Mouse (Mus musculus) embryonic facial prominence, embryonic 13.5 days (tissue): ENCODE results near the gene Psapl1. TPM values are rescaled to one million over a fixed set of nuclear protein-coding genes. Genes with fewer than 3 reads are reported as not detected.
"Not testable (repeated sequence)": the region's sequence is repeated elsewhere in the genome, so short reads cannot be mapped to it uniquely, and the experiment has no call there.

Experiments used
- ATAC-seq: fragments of 200-750 bp; cut with Nextera tagmentation; 2 replicates; pipeline ENCODE4 v1.8.0; 2017; ENCODE audit warnings: low read depth; ENCODE audit not compliant: insufficient number of reproducible peaks, insufficient read depth, low FRiP score, low TSS enrichment
- H3K27ac ChIP-seq: fragments of 300-500 bp; sonication (generic); 2 replicates; pipeline ENCODE4 v1.5.1; 2015; ENCODE audit warnings: moderate library complexity, mild to moderate bottlenecking, inconsistent platforms
- H3K27me3 ChIP-seq: fragments of 300-500 bp; sonication (generic); 2 replicates; pipeline ENCODE4 v1.6.1; 2015; ENCODE audit warnings: mild to moderate bottlenecking, inconsistent platforms
- H3K36me3 ChIP-seq: fragments of 300-500 bp; sonication (generic); 2 replicates; pipeline ENCODE4 v1.6.1; 2015; ENCODE audit warnings: mild to moderate bottlenecking, inconsistent platforms
- H3K4me1 ChIP-seq: fragments of 300-500 bp; sonication (generic); 2 replicates; pipeline ENCODE4 v1.6.1; 2015; ENCODE audit warnings: inconsistent platforms
- H3K4me2 ChIP-seq: fragments of 300-500 bp; sonication (generic); 2 replicates; pipeline ENCODE4 v1.6.1; 2015; ENCODE audit warnings: moderate library complexity, mild to moderate bottlenecking, inconsistent platforms
- H3K4me3 ChIP-seq: fragments of 300-500 bp; sonication (generic); 2 replicates; pipeline ENCODE4 v1.5.1; 2015; ENCODE audit warnings: mild to moderate bottlenecking, inconsistent platforms
- H3K9ac ChIP-seq: fragments of 300-500 bp; sonication (generic); 2 replicates; pipeline ENCODE4 v1.6.1; 2015; ENCODE audit warnings: mild to moderate bottlenecking, inconsistent platforms
- H3K9me3 ChIP-seq: fragments of 300-500 bp; sonication (generic); 2 replicates; pipeline ENCODE4 v1.6.1; 2016; ENCODE audit warnings: inconsistent platforms
- WGBS: fragments of 180-500 bp; shearing (Covaris S2); methylation state at CpG from one replicate; pipeline ENCODE4 v1.1.7; 2015; ENCODE audit warnings: mixed read lengths; 5-methylcytosine and 5-hydroxymethylcytosine counted together
- polyA plus RNA-seq: library from polyadenylated mRNA; unstranded; fragments of >200 nt; fragmentation: Nextera tagmentation; extraction: Ambion mirVana; gene quantifications from 2 replicates; pipeline ENCODE4 v1.2.1, GENCODE M21; 2015

Gene Psapl1
- polyA plus RNA-seq, 1 experiment from 2014 or later = 2.3 TPM

DNA sequence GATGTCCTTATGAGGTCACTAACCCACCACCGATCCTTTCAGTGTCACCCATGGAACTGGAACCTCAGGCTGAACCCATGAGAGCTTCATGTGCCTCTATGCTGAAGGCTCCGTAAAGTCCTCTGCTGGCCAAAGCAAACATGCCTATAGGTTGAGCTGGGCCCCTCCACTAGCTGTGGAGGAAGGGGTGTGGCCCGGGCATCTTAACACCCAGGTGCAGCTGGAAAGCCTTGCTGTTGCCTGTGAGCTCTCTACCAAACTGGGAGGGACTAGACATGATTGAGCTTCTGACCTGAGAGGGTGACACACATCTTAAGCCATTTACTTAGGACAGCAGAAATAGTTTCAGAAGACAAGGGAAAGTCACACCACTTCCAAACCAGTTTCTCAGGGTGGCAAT lies 5.0 kb downstream of the Psapl1 start:
- H3K4me3 ChIP-seq = no peak overlapping the region
- H3K27ac ChIP-seq = no peak overlapping the region
- no peaks in the 10 kb centered on the region for H3K36me3 ChIP-seq
- no peaks in the 10 kb centered on the region for H3K27me3 ChIP-seq
- WGBS = 94% methylated on average over 3 of the region's 3 CpGs
- 0 out of 2 replicates have a peak, but pooled peaks cover 4% of the 10 kb centered on the region for H3K4me1 ChIP-seq
- H3K9ac ChIP-seq = no peak overlapping the region
- H3K4me2 ChIP-seq = no peak overlapping the region
- ATAC-seq = no peak
- H3K9me3 ChIP-seq = no peaks in the 10 kb centered on the region

- no peaks in the 10 kb centered on the region for H3K36me3 ChIP-seq
- no peak overlapping the region for H3K27ac ChIP-seq
- no peak overlapping the region for H3K9ac ChIP-seq
- no peak overlapping the region for H3K4me2 ChIP-seq
- H3K4me1 ChIP-seq = 0 out of 2 replicates have a peak, but pooled peaks cover 1% of the 10 kb centered on the region
- peaks cover 8% of the 10 kb centered on the region; the same call in 1 of the 2 replicates for H3K9me3 ChIP-seq
- 80% methylated on average over 10 of the region's 10 CpGs for WGBS
- no peak for ATAC-seq
- H3K4me3 ChIP-seq = no peak overlapping the region
- H3K27me3 ChIP-seq = no peaks in the 10 kb centered on the region
These were observed 9.5 kb downstream of the Psapl1 start for GRCm38 (mm10) chr5:36213310-36213709.

DNA sequence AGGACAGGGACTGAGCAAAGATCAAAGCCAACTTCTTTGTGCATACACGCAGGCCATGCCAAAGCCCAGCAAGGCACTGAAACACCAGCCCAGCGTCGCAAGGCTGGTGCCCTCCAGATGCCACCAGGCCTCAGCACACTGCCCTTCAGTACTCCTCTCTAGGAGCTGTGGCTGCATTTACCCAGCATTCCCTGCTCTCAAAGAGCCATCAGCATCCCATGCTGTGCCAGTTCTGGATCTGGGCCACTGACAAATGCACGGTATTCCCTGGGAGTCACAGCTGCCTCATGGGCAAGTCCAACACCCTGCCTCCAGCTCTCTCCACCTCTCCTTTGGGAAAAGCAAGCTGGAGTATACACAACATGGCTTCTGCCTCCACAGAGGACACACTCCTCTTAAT lies 16.3 kb downstream of the Psapl1 start:
- no peak for ATAC-seq
- Histone ChIP-seq H3K27me3 (no peaks in the 10 kb centered on the region), H3K9me3 (no peaks in the 10 kb centered on the region), H3K36me3 (no peaks in the 10 kb centered on the region), H3K27ac (no peak overlapping the region), H3K4me1 (no peaks in the 10 kb centered on the region), H3K9ac (no peak overlapping the region), H3K4me3 (no peak overlapping the region), H3K4me2 (no peak overlapping the region)
- 77% methylated on average over 4 of the region's 4 CpGs for WGBS

DNA sequence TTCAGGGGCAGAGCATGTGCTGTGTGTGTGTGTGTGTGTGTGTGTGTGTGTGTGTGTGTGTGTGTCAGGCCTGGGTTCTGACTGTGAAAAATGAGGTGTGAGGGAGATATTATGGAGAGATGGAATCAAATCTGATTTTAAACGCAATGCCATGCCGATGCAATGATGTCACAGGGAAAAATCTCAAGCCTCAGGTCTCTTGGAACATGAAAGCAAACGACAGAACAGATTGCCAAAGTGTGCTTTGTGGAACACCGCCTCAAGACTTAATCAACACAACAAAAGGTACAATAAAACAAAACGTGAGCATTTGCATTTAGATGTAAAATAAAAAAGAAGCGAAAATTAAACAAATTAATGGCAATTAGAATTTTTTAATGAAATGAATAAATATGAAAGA lies 16.8 kb downstream of the Psapl1 start:
- no peak overlapping the region for H3K4me2 ChIP-seq
- H3K4me1 ChIP-seq = peaks cover 5% of the 10 kb centered on the region
- H3K9ac ChIP-seq = no peak overlapping the region
- H3K27ac ChIP-seq = no peak overlapping the region
- WGBS = 71% methylated on average over 6 of the region's 6 CpGs
- no peaks in the 10 kb centered on the region for H3K9me3 ChIP-seq
- no peaks in the 10 kb centered on the region for H3K27me3 ChIP-seq
- H3K36me3 ChIP-seq = no peaks in the 10 kb centered on the region
- no peak overlapping the region for H3K4me3 ChIP-seq
- ATAC-seq = no peak

- no peak overlapping the region for H3K4me3 ChIP-seq
- no peaks in the 10 kb centered on the region for H3K9me3 ChIP-seq
- no peaks in the 10 kb centered on the region for H3K36me3 ChIP-seq
- no peak for ATAC-seq
- peaks cover 23% of the 10 kb centered on the region for H3K4me1 ChIP-seq
- no peaks in the 10 kb centered on the region for H3K27me3 ChIP-seq
- WGBS = 61% methylated on average over 6 of the region's 6 CpGs
- H3K4me2 ChIP-seq = no peak overlapping the region
- no peak overlapping the region for H3K27ac ChIP-seq
- no peak overlapping the region for H3K9ac ChIP-seq
These were observed 20.0 kb downstream of the Psapl1 start for GRCm38 (mm10) chr5:36223787-36224186.

GRCm38 (mm10) chr5:36225855-36226254 lies 22.0 kb downstream of the Psapl1 start:
- Histone ChIP-seq H3K9ac (0 out of 2 replicates have a peak overlapping the region, but pooled peaks have one; percentile 49), H3K27ac (peak overlapping the region; percentile 89), H3K27me3 (no peaks in the 10 kb centered on the region), H3K4me2 (no peak overlapping the region), H3K4me1 (peaks cover 27% of the 10 kb centered on the region), H3K4me3 (no peak overlapping the region), H3K9me3 (no peaks in the 10 kb centered on the region), H3K36me3 (no peaks in the 10 kb centered on the region)
- ATAC-seq = no peak
- WGBS = 55% methylated on average over 7 of the region's 7 CpGs

DNA sequence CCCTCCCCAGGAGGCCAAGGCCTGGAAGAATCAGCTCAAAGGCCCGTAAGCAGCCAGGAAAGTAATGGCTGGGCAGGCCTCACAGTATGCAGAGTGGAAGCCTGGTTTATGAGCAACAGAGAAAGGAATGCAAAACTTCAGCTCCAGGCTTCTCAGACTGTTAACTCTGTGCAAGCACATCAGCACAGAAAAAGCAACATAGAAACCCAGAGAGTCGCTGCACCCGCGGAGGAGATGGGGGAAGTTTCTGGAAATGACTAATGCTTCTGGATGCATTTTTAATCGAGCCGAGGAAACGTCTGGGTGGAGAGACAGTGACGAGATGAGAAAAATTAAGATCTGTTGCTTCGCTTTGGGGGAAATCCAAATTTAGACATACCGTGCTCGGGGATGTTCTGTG lies 22.5 kb downstream of the Psapl1 start:
- no peaks in the 10 kb centered on the region for H3K36me3 ChIP-seq
- peak overlapping the region; percentile 89 for H3K27ac ChIP-seq
- H3K4me1 ChIP-seq = peaks cover 27% of the 10 kb centered on the region
- no peaks in the 10 kb centered on the region for H3K27me3 ChIP-seq
- WGBS = 42% methylated on average over 11 of the region's 11 CpGs
- H3K4me3 ChIP-seq = no peak overlapping the region
- ATAC-seq = no peak
- 0 out of 2 replicates have a peak overlapping the region, but pooled peaks have one; percentile 49 for H3K9ac ChIP-seq
- H3K4me2 ChIP-seq = no peak overlapping the region
- H3K9me3 ChIP-seq = no peaks in the 10 kb centered on the region

DNA sequence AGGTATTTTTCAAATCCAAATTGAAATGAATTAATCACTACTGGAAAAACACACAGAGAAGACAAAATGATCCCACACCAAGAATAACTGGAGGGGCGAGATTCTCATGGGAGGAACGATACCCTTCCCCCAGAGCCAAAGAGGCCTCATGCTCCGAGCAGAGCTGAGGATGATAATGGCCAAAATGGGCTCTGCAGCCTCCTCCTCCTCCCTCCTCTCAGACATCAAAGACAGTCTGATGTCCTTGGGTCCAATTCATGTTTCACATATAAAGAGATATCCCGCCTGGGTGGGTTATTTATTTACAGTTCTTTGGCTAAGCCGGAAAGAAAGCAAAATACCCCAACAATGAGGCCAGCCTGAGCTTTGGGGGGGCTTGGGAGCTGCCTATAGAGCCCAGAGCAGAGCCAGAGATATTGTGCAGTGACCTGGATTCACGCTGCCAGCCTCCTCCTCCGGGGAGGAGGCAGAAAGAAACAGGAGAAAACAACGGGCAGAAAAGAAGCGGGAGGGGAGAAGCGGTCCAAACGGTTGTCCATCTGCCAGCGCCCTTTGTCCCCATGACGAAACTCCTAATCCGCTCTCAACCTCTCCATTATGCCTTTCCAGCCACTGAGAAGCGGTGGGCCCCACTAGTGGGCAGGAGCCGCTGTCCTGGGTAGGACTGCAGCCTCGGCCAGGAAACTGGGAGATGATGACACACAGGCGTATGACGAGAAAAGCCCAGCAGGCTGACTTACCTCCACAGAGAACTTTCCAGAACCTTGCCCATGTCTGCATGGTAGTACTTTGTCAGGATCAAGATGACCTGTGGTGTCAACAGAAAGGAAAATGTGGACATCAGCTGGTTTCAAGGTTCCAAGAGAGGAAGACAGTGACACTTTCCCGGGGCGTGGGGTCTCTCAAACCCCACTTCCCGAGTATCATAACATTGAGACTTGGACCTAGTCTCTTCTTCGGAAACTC lies 24.9 kb downstream of the Psapl1 start:
- peaks cover 27% of the 10 kb centered on the region for H3K4me1 ChIP-seq
- ATAC-seq = no peak
- H3K9me3 ChIP-seq = no peaks in the 10 kb centered on the region
- no peak overlapping the region for H3K4me2 ChIP-seq
- no peaks in the 10 kb centered on the region for H3K27me3 ChIP-seq
- H3K4me3 ChIP-seq = no peak overlapping the region
- no peak overlapping the region for H3K9ac ChIP-seq
- 73% methylated on average over 23 of the region's 23 CpGs for WGBS
- no peaks in the 10 kb centered on the region for H3K36me3 ChIP-seq
- H3K27ac ChIP-seq = no peak overlapping the region

- Histone ChIP-seq H3K9ac (no peak overlapping the region), H3K4me3 (no peak overlapping the region), H3K36me3 (no peaks in the 10 kb centered on the region), H3K4me1 (peaks cover 25% of the 10 kb centered on the region), H3K9me3 (no peaks in the 10 kb centered on the region), H3K27me3 (no peaks in the 10 kb centered on the region), H3K4me2 (no peak overlapping the region), H3K27ac (no peak overlapping the region)
- ATAC-seq = no peak
- WGBS = 55% methylated on average over 9 of the region's 9 CpGs
These were observed 26.5 kb downstream of the Psapl1 start for GRCm38 (mm10) chr5:36230301-36230780.

DNA sequence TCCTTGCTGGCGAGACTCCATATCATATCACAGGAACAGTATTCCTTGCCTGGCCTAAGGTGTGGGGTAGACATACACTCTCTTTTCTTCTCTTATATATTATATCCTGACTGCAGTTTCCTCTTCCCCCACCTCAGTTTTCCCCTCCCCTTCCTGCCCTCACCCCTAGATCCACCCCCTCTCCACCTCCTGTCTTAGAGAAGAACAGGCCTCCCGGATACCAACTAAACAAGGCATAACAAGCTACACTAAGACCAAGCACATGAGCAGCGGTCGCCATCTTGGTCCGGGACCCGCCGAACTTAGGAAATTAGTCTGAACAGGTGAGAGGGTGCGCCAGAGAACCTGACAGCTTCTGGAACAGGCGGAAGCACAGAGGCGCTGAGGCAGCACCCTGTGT lies 33.7 kb downstream of the Psapl1 start:
- not testable (repeated sequence) for H3K9ac ChIP-seq
- WGBS = 93% methylated on average over 8 of the region's 10 CpGs

DNA sequence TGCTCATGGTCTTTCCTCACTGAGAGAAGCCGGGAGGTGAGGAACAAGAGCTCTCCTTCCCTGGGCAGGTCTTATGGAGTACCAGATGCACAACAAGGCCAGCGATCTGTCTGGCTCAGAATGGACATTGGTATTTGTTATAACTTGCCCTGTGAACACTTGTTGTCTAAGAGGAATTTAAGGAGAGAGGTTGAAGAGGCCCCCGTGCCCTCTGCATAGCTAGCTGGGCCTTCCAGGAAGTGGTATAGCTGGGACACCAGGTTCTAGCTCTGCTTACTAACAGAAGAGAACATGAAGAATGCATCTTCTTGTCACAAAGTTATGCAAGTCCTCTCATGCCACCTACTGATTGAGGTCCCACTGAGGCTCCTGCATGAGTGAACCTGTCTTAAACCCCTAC lies 44.2 kb downstream of the Psapl1 start:
- Histone ChIP-seq H3K27me3 (no peaks in the 10 kb centered on the region), H3K4me3 (no peak overlapping the region), H3K36me3 (no peaks in the 10 kb centered on the region), H3K9ac (no peak overlapping the region), H3K4me2 (no peak overlapping the region), H3K9me3 (no peaks in the 10 kb centered on the region), H3K27ac (no peak overlapping the region), H3K4me1 (peaks cover 18% of the 10 kb centered on the region)
- ATAC-seq = no peak
- WGBS = 84% methylated on average over 3 of the region's 3 CpGs

More for the DNA sequence above, 33.7 kb downstream of the Psapl1 start:
- ATAC-seq, H3K27ac ChIP-seq, H3K27me3 ChIP-seq, H3K4me1 ChIP-seq, H3K4me2 ChIP-seq, H3K36me3 ChIP-seq, H3K4me3 ChIP-seq, H3K9me3 ChIP-seq: not testable (repeated sequence)
